Mouse (Mus musculus): Measurements from ENCODE around the gene Akap14.

GRCm38 (mm10) chrX:37191105-37191743 lies 22.6 kb upstream of the Akap14 start, which contains the start of the genes Ndufa1 and Rnf113a1:
- TF ChIP-seq CTCF (IDR thresholded peaks at IDR 0.05; ENCODE audit: low read depth, low read length) (no peak), TAL1 (conservative IDR thresholded peaks at IDR 0.05; ENCODE audit: low read depth, low read length) (no peak)

Measured in G1E (cell line).